Mouse (Mus musculus) midbrain, embryonic 15.5 days (tissue): Measurements from ENCODE around the gene Dnajc4. TPM values are rescaled to one million over a fixed set of nuclear protein-coding genes. Genes with fewer than 3 reads are reported as not detected.

Source experiments
- ATAC-seq: fragments of 200-750 bp; cut with Nextera tagmentation; replicated peaks from 2 replicates; pipeline ENCODE4 v1.8.0; 2017; ENCODE audit warnings: moderate TSS enrichment
- H3K27ac ChIP-seq: fragments of 300-500 bp; sonication (generic); 2 replicates; pipeline ENCODE4 v1.5.1; 2015; ENCODE audit warnings: mild to moderate bottlenecking, inconsistent platforms
- H3K27me3 ChIP-seq: fragments of 300-500 bp; sonication (generic); replicated peaks from 2 replicates; pipeline ENCODE4 v1.6.1; 2015; ENCODE audit warnings: inconsistent platforms
- H3K36me3 ChIP-seq: fragments of 300-500 bp; sonication (generic); replicated peaks from 2 replicates; pipeline ENCODE4 v1.6.1; 2015; ENCODE audit warnings: inconsistent platforms
- H3K4me1 ChIP-seq: fragments of 300-500 bp; sonication (generic); 2 replicates; pipeline ENCODE4 v1.6.1; 2015; ENCODE audit warnings: inconsistent platforms
- H3K4me2 ChIP-seq: fragments of 300-500 bp; sonication (generic); 2 replicates; pipeline ENCODE4 v1.6.1; 2015; ENCODE audit warnings: inconsistent platforms, mild to moderate bottlenecking, moderate library complexity
- H3K4me3 ChIP-seq: fragments of 300-500 bp; sonication (generic); 2 replicates; pipeline ENCODE4 v1.5.1; 2015; ENCODE audit warnings: mild to moderate bottlenecking, inconsistent platforms
- H3K9ac ChIP-seq: fragments of 300-500 bp; sonication (generic); 2 replicates; pipeline ENCODE4 v1.6.1; 2015; ENCODE audit warnings: mild to moderate bottlenecking, inconsistent platforms
- H3K9me3 ChIP-seq: fragments of 300-500 bp; sonication (generic); 2 replicates; pipeline ENCODE4 v1.6.1; 2016; ENCODE audit warnings: inconsistent platforms
- WGBS: fragments of 180-500 bp; shearing (Covaris S2); methylation state at CpG from one replicate; pipeline ENCODE4 v1.1.7; 2015; ENCODE audit warnings: mixed read lengths; 5-methylcytosine and 5-hydroxymethylcytosine counted together
- polyA plus RNA-seq: library from polyadenylated mRNA; unstranded; fragments of >200 nt; fragmentation: Nextera tagmentation; extraction: Ambion mirVana; gene quantifications from 2 replicates; pipeline ENCODE4 v1.2.1, GENCODE M21; 2015

Gene Dnajc4
- 24.1 and 25.6 TPM in 2 replicates for polyA plus RNA-seq

DNA sequence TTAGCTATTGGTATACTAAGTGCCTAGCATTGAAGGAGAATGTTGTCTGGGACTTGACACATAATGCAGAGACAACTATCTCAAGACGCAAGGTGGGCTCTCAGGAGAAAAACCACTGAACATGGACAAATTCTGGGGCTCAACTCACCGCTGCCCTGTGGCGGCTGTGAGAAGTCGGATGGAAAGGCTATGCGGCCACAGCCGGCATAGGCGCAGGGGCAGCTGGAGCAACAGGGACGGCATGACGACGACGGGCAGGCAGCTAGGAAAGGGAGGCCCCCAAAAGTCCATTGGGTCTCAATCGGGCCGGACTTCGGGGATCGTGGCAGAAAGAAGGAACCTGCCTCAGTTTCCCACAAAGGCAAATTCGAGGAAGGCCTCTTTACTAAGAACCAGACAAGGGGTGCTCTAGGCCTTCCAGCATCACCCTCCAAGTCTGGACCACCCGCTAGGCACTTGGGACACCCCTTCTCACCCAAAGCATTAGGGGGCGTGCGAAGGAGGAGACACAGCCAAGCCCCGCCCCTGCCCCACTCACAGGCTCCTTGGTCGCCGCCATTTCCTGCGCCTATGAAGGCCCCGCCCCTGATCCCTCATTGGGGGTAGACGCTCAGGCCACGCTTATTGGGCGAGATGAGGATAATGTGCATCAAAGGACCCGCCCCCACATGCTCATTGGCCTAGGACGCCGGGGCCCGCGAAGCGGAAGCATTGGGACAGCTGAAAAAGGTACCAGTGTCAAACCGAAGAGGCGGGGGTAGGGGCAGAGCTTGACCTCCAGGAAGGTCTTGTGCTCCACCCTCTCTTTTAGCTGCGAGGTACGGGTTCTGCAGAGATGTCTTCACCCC lies at the start of gene Dnajc4:
Dnajc4 (minus strand) TSS at position 562 of the 848 bp plus-strand sequence.
- peak within 1 kb of the TSS; percentile 60 for H3K9ac ChIP-seq
- H3K36me3 ChIP-seq = no peaks in the 10 kb centered on the region
- under 1% methylated on average over 37 of the region's 37 CpGs for WGBS
- H3K9me3 ChIP-seq = no peaks in the 10 kb centered on the region
- H3K27me3 ChIP-seq = no peaks in the 10 kb centered on the region
- H3K4me3 ChIP-seq = peak within 1 kb of the TSS; percentile 55
- peak; percentile 95 for ATAC-seq
- peak within 1 kb of the TSS; percentile 55 for H3K27ac ChIP-seq
- peaks cover 54% of the 10 kb centered on the region for H3K4me1 ChIP-seq
- peak within 1 kb of the TSS; percentile 88 for H3K4me2 ChIP-seq

DNA sequence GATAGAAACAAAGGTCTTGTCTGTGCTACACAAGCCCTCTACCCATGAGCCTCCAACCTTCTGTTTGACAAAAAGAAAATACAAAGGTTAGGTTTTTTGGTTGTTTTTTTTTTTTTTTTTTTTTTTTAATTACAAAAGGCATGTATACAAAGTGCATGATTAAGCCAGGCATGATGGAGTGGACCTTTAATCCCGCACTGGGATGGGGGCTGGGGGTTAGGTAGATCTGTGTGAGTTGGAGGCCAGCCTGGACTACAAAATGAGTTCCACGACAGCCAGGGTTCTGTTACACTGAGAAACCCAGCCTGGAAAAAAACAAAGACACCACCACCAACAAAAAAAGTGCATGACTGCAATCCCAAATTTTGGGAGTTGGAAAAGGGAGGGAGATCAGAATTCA lies 48.8 kb upstream of the Dnajc4 start:
- H3K36me3 ChIP-seq = no peaks in the 10 kb centered on the region
- peaks cover 30% of the 10 kb centered on the region for H3K4me1 ChIP-seq
- WGBS = 84% methylated on average over 2 of the region's 2 CpGs
- no peaks in the 10 kb centered on the region for H3K9me3 ChIP-seq
- peak overlapping the region; percentile 54; the same call in 1 of the 2 replicates for H3K4me3 ChIP-seq
- H3K27ac ChIP-seq = peak overlapping the region; percentile 91
- H3K4me2 ChIP-seq = no peak overlapping the region
- no peak for ATAC-seq
- H3K9ac ChIP-seq = no peak overlapping the region
- no peaks in the 10 kb centered on the region for H3K27me3 ChIP-seq

DNA sequence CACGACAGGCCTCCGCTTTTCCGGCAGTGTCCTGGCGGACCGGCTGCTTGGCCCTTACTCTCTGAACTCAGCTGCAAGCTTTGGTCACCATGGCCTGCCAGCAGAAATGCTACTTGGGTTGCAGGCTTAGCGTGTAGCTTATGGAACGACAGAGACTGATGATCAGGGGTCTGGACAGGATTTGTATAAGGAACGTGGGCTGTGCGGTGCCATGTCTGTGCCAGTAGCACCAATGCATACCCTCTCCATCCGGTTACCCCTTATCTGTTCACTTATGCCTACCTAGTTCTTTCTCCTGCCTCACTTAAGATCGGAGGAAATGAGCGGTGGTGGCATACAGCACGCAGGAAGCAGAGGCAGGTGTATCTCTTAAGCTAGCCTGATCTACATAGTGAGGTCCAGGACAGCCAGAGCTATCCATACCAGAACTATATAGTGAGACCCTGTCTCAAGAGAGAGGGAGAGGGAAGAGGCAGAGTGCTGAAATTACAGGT lies 48.3 kb upstream of the Dnajc4 start:
- peaks cover 30% of the 10 kb centered on the region for H3K4me1 ChIP-seq
- 0 out of 2 replicates have a peak, but pooled peaks cover under 1% of the 10 kb centered on the region for H3K36me3 ChIP-seq
- peak overlapping the region; percentile 54 for H3K4me3 ChIP-seq
- 27% methylated on average over 13 of the region's 13 CpGs for WGBS
- peak overlapping the region; percentile 69 for H3K4me2 ChIP-seq
- peak; percentile 7; the same call in 1 of the 2 replicates for ATAC-seq
- H3K9ac ChIP-seq = peak overlapping the region; percentile 70
- H3K9me3 ChIP-seq = no peaks in the 10 kb centered on the region
- H3K27me3 ChIP-seq = no peaks in the 10 kb centered on the region
- H3K27ac ChIP-seq = peak overlapping the region; percentile 91

DNA sequence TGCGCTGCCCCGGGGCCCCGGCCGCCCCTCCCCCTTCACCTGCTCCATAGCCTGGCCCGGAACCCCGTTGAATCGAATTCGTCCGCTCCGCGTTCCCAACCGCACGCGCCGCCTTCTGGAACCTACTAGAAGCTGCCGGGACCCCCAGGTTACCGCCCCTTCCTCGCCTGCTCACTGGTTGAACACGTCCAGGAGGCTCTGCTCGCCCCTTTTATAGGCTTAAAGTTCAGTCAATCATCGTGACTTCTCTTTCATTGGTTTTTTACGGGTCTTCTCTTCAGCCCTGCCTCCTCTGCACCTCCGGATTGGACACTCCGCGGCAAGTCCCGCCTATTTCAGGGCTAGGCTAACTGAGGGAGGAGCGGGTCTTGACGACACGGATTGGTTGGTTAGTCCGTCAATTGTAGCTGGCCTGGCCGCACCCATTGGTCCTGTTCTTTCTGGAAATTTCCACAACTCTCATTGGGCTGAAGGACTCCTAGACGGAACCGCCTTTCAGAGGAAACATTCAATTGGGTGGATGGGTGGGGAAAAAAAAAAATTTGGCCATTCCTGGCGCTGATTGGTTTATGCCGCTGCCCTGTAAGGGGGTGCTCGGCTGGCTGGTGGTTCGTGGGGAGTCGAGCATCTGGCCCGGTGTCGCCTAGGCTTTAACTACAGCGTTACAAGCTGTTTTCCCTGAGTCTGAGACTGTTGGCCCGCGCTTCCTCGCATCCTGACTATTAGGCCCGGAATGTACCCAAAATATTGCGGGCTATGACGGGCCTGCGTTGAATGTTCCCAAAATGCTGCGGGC lies 47.7 kb upstream of the Dnajc4 start, which contains the start of gene Stip1:
Stip1 (minus strand) TSS at position 127 of the 796 bp plus-strand sequence.
- no peaks in the 10 kb centered on the region for H3K27me3 ChIP-seq
- H3K9me3 ChIP-seq = no peaks in the 10 kb centered on the region
- WGBS = under 1% methylated on average over 49 of the region's 49 CpGs
- ATAC-seq = peak; percentile 99
- peaks cover 7% of the 10 kb centered on the region; the same call in 1 of the 2 replicates for H3K36me3 ChIP-seq
- peaks cover 30% of the 10 kb centered on the region for H3K4me1 ChIP-seq
- peak within 1 kb of the TSS; percentile 93 for H3K9ac ChIP-seq
- H3K4me2 ChIP-seq = peak within 1 kb of the TSS; percentile 69
- peak within 1 kb of the TSS; percentile 93 for H3K4me3 ChIP-seq
- H3K27ac ChIP-seq = peak within 1 kb of the TSS; percentile 95

DNA sequence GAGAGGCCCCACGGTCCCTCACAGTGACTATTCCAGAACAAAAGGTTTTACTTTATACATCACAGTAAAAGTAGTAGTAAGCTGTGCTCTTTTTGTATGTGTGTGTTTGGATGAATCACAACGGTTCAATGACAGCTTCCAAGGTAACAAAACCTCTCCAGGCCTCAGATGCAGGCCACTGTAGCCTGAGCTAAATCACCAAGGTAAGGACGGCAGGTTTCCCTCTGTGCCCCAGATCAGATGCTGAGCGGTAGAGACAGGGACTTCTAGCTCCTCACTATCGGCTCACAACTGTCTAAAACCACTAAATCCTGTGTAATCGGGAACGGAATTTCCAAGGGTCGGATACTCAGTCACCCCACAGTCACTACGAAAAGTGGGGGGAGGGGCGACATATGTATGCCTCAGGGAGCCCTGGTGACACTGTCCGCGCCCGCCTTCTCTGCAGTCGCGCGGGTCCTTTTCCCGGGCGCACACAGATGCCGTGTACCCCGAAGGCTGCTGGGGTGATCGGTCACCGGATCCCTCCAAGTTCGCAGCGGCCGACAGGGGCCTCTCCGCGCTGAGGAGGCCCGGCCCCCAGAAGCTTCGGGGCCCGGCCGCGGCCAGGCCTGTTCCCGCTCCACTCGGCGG lies 46.8 kb upstream of the Dnajc4 start:
- H3K9ac ChIP-seq = peak overlapping the region; percentile 93
- peak; percentile 12 for ATAC-seq
- no peaks in the 10 kb centered on the region for H3K27me3 ChIP-seq
- H3K36me3 ChIP-seq = peaks cover 8% of the 10 kb centered on the region; the same call in 1 of the 2 replicates
- 2% methylated on average over 35 of the region's 35 CpGs for WGBS
- H3K4me1 ChIP-seq = peaks cover 30% of the 10 kb centered on the region
- peak overlapping the region; percentile 66 for H3K4me2 ChIP-seq
- H3K27ac ChIP-seq = peak overlapping the region; percentile 95
- H3K4me3 ChIP-seq = peak overlapping the region; percentile 93
- no peaks in the 10 kb centered on the region for H3K9me3 ChIP-seq

DNA sequence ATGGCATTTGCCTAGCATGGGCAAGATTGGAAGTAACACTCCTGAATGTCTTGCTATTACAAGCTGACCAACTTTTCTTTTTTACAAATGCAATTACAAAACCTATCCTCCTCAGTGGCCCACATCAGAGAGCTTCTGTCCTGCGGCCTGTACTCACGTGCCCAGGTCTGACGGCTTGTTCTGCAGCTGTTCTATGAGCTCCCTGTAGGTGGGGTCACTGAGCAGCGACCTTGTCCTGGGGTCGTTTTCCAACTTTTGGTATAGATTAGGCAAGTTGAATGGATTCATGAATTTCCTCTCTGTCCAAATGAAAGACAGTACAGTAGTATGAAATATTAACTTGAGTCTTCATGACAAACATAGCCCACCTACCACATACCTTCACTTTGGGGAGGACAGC lies 41.6 kb upstream of the Dnajc4 start:
- H3K27me3 ChIP-seq = no peaks in the 10 kb centered on the region
- no peak overlapping the region for H3K9ac ChIP-seq
- no peaks in the 10 kb centered on the region for H3K9me3 ChIP-seq
- H3K36me3 ChIP-seq = peaks cover 53% of the 10 kb centered on the region
- H3K4me1 ChIP-seq = peaks cover 23% of the 10 kb centered on the region
- no peak overlapping the region for H3K4me3 ChIP-seq
- no peak overlapping the region for H3K4me2 ChIP-seq
- WGBS = 93% methylated on average over 5 of the region's 5 CpGs
- no peak overlapping the region for H3K27ac ChIP-seq
- no peak for ATAC-seq

DNA sequence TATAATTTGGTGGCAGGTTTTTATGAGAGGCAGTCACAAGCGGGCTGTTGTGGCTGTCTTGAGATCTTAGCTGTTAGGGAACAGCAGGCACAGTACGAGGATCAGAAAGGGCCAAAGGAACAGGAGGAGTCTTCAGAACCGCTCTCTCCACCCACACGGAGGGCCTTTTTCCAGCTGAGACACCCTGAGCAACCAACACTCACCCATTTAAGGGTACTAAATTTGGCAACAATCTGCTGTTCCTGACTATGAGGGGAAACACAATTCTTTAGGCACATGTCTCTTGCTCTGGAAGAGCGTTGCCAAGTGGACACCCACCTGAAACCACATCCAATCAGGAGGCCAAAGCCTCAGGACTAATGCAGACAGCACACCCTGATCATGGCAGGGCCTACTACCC lies 37.2 kb upstream of the Dnajc4 start:
- Histone ChIP-seq H3K36me3 (peaks cover 81% of the 10 kb centered on the region), H3K9ac (no peak overlapping the region), H3K4me1 (no peaks in the 10 kb centered on the region), H3K4me3 (no peak overlapping the region), H3K27me3 (no peaks in the 10 kb centered on the region), H3K27ac (no peak overlapping the region), H3K9me3 (no peaks in the 10 kb centered on the region), H3K4me2 (no peak overlapping the region)
- no peak for ATAC-seq
- 95% methylated on average over 5 of the region's 5 CpGs for WGBS

DNA sequence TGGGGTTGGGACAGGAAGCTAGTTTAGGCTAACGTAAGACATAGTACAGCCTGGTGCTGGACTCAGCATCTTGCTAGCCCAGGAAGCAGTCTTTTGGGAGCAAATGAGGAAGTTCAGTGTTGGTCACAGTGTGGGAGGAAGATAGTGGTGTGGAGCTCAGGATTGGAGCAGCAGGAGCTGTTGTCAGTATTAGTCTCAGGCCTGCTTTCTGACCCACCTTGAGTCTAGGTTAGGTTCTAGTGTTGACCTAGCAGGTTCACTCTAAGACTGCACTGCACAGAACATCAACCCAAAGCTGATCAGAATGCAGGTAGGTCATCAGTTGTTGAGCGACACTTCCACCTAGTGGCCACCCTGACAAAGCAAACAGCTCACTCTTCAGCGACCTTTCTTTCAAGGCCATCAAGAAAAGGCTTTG lies 27.9 kb upstream of the Dnajc4 start:
- H3K4me3 ChIP-seq = no peak overlapping the region
- no peak overlapping the region for H3K27ac ChIP-seq
- H3K4me2 ChIP-seq = no peak overlapping the region
- H3K9me3 ChIP-seq = no peaks in the 10 kb centered on the region
- H3K9ac ChIP-seq = no peak overlapping the region
- peaks cover 38% of the 10 kb centered on the region for H3K36me3 ChIP-seq
- 0 out of 2 replicates have a peak, but pooled peaks have one; percentile 63 for ATAC-seq
- no peaks in the 10 kb centered on the region for H3K4me1 ChIP-seq
- no peaks in the 10 kb centered on the region for H3K27me3 ChIP-seq
- 51% methylated on average over 3 of the region's 3 CpGs for WGBS

DNA sequence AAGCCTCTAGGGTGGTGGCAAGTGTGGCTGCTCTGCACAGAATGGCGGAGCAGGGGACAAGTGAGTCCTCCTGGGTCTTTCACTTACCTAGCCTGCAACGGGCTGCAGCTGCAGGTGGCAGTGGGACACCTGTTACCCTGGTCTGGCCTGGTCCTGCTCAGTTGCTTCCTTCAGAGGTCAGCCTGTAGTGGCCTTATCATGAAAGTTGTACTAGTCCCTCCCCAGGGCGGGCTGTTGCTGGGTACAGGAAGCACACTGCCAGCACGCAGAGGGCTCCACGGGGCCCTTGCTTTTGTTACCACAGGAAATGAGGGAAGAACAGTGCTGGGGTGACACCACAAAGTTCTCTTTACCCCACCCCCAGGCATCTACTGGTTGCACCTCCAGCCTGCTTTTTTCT lies 26.8 kb upstream of the Dnajc4 start, which contains the start of gene Fermt3:
Fermt3 (minus strand) TSS at position 279 of the 400 bp plus-strand sequence.
- ATAC-seq = no peak
- Histone ChIP-seq H3K27ac (no peak within 1 kb of the TSS), H3K36me3 (peaks cover 28% of the 10 kb centered on the region), H3K9me3 (no peaks in the 10 kb centered on the region), H3K4me3 (no peak within 1 kb of the TSS), H3K4me1 (no peaks in the 10 kb centered on the region), H3K27me3 (no peaks in the 10 kb centered on the region), H3K4me2 (no peak within 1 kb of the TSS), H3K9ac (no peak within 1 kb of the TSS)
- 87% methylated on average over 5 of the region's 5 CpGs for WGBS

DNA sequence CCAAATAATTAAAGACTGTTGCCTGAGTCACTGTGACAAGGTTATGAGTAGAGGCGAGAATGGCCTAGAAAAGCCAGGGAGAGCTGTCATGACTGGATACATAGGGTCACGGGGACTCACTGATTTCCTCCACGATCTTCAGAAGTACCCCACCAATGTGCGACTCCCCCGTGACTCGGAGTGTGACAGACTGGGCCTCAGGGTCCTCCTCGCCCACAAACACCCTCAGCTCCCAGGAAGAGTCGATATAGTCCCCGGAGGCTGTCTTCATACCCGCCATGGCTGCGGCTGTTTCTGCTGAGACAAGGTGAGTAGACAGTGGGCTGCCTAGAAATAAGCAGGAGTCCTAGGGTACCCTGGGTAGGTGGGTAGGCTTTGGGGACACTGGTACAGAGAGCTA lies 26.2 kb upstream of the Dnajc4 start:
- H3K36me3 ChIP-seq = peaks cover 24% of the 10 kb centered on the region
- H3K27ac ChIP-seq = no peak overlapping the region
- no peaks in the 10 kb centered on the region for H3K9me3 ChIP-seq
- no peaks in the 10 kb centered on the region for H3K27me3 ChIP-seq
- no peak overlapping the region for H3K4me2 ChIP-seq
- no peak for ATAC-seq
- 94% methylated on average over 11 of the region's 11 CpGs for WGBS
- no peaks in the 10 kb centered on the region for H3K4me1 ChIP-seq
- no peak overlapping the region for H3K9ac ChIP-seq
- no peak overlapping the region for H3K4me3 ChIP-seq

DNA sequence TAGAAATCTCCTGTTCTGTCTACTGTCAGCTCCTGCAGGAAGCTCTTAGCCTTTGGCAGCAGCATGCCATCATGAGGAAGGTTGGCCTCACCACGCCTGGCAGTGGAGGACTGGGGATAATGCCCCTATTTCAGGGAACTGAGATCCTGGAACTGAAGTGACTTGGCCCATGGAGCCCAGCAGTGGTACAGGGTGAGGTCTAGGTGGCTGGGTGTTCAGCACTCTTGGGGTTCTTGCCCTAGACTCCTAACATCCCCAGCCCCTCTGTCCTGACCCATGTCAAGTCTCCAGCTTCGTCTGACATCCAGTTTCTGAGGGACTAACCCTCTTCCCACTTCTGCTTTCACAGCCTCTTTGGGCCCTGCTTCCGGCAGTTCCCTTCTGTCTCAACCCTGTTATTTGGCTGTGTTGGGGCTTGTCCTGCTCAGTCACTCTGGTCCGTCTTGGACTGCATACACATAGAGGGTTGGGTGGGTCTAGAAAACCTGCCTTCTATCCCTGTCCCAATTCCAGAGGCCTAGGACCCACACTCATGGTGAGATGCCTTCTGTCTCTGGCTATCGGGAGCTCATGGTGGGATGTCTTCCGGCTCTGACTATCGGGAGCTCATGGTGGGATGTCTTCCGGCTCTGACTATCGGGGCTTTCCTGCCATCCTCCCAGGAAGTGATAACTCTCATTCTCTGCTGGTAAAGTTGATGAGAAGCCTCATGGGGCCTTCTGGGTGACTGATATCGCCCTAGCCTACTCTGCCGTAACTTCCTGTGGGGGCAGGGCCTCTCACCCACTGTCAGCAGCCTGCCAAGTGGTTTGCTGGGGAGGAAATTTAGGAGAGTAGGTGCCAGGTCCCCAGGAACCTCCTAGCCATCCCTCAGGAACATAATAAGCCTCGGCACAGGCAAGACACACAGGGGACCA lies 25.4 kb upstream of the Dnajc4 start:
- WGBS = 82% methylated on average over 12 of the region's 12 CpGs
- Histone ChIP-seq H3K9me3 (no peaks in the 10 kb centered on the region), H3K36me3 (peaks cover 19% of the 10 kb centered on the region), H3K9ac (no peak overlapping the region), H3K4me3 (no peak overlapping the region), H3K27me3 (no peaks in the 10 kb centered on the region), H3K4me2 (no peak overlapping the region), H3K27ac (no peak overlapping the region), H3K4me1 (no peaks in the 10 kb centered on the region)
- no peak for ATAC-seq
